Mouse (Mus musculus) embryonic fibroblast, embryonic 13.5 days (primary cell): ENCODE results near the gene Eva1b. TPM values are rescaled to one million over a fixed set of nuclear protein-coding genes. Genes with fewer than 3 reads are reported as not detected.

Experiments used
- H3K27ac ChIP-seq: 2 replicates; pipeline ENCODE4 v1.5.1; 2012; ENCODE audit warnings: low read length, control low read depth, inconsistent platforms; ENCODE audit not compliant: insufficient read depth
- H3K4me1 ChIP-seq: 2 replicates; pipeline ENCODE4 v1.6.1; 2011; ENCODE audit warnings: low read length; ENCODE audit not compliant: control insufficient read depth, insufficient read depth
- H3K4me3 ChIP-seq: 2 replicates; pipeline ENCODE4 v1.5.1; 2011; ENCODE audit warnings: mild to moderate bottlenecking, control low read depth, low read length; ENCODE audit not compliant: insufficient read depth
- CTCF ChIP-seq: IDR thresholded peaks from 2 replicates; pipeline ENCODE4 v1.5.1; 2011; ENCODE audit warnings: mild to moderate bottlenecking, control low read depth, low read length, moderate library complexity, borderline replicate concordance; ENCODE audit not compliant: insufficient read depth
- POLR2A ChIP-seq: IDR thresholded peaks from 2 replicates; pipeline ENCODE4 v1.6.1; 2011; ENCODE audit warnings: low read depth, mild to moderate bottlenecking, control low read depth, low read length, moderate library complexity
- polyA plus RNA-seq: library from polyadenylated mRNA; stranded (reverse); fragments of >200 nt; gene quantifications from 2 replicates; pipeline ENCODE4 v1.2.4, GENCODE M21; 2011; ENCODE audit warnings: low read depth; ENCODE audit not compliant: missing spikeins, insufficient read length

Gene Eva1b
- polyA plus RNA-seq, 1 experiment: 41.0 TPM

DNA sequence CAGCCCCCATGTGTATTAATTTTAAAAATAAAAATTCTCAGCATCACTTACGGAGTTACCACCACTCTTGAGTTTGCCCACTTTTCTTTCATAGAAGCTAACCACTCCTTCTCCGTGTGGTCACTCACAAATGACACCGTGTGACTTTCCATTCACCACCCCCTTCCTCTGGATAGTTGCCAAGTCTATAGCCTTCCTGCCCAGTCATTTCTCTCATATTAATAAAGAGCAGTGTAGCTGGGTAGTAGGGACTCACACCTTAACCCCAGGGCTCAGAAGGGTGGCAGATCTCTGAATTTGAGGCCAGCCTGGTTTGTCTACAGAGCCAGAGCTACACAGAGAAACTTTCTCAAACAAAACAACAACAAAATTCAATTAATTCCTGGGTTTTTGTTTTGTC, 49.9 kb downstream of the Eva1b start:
- Histone ChIP-seq H3K4me3 (no peak overlapping the region), H3K4me1 (peaks cover 10% of the 10 kb centered on the region), H3K27ac (no peak overlapping the region)
- TF ChIP-seq POLR2A (no peak), CTCF (no peak)

Other genes starting within 250 kb of the Eva1b start
- 0.26 TPM in 1 of 2 replicates, not detected in the other for gene Csf3r, start 123.2 kb upstream of the Eva1b start, polyA plus RNA-seq
- gene Mrps15, start 100.8 kb upstream of the Eva1b start, polyA plus RNA-seq: 72.2 and 72.6 TPM in 2 replicates
- gene Oscp1, start 89.2 kb upstream of the Eva1b start, polyA plus RNA-seq: 5.0 and 8.1 TPM in 2 replicates
- gene Lsm10, start 51.1 kb upstream of the Eva1b start, polyA plus RNA-seq: 34.3 and 38.7 TPM in 2 replicates
- 26.4 and 34.1 TPM in 2 replicates for gene Stk40, start 43.8 kb upstream of the Eva1b start, polyA plus RNA-seq
- gene Sh3d21, start 15.7 kb downstream of the Eva1b start, polyA plus RNA-seq: 2.5 and 3.8 TPM in 2 replicates
- gene Thrap3, start 55.0 kb downstream of the Eva1b start, polyA plus RNA-seq: 311 and 382 TPM in 2 replicates
- 83.0 and 98.9 TPM in 2 replicates for gene Map7d1, start 108.6 kb downstream of the Eva1b start, polyA plus RNA-seq
- 96.6 and 102 TPM in 2 replicates for gene Trappc3, start 114.6 kb downstream of the Eva1b start, polyA plus RNA-seq
- 7.7 and 40.4 TPM in 2 replicates for gene Col8a2, start 139.0 kb downstream of the Eva1b start, polyA plus RNA-seq
- gene Adprhl2, start 174.0 kb downstream of the Eva1b start, polyA plus RNA-seq: 15.9 and 16.7 TPM in 2 replicates
- 3.1 and 3.9 TPM in 2 replicates for gene Tekt2, start 177.9 kb downstream of the Eva1b start, polyA plus RNA-seq